8 mouse cellular contexts compared by ENCODE assay signal in the genomic region with DNA sequence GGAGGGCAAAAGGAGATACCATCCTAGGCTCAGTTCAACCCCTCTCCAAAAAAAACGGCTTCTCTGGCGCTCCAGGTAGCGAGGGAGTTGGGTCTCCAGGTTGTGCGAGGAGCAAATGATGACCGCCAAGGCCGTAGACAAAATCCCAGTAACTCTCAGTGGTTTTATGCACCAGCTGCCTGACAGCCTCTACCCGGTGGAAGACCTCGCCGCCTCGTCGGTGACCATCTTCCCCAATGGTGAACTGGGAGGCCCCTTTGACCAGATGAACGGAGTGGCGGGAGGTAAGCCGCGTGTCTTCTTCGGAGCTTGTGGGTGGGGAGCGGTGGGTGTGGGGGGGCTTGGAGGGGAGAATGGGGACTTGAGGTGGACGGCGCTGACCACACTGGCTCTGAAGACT. TPM values are rescaled to one million over a fixed set of nuclear protein-coding genes. Genes with fewer than 3 reads are reported as not detected.
A peak's percentile ranks its signal among the peaks of the same experiment; 100 is the strongest.
DNase-seq lines count a peak whose midpoint lies in the region; ATAC-seq lines count a peak whose summit lies in the region.

No protein-coding gene starts in this region.

- H3K4me2 ChIP-seq in kidney, embryonic 15.5 days, result peak overlapping the region; percentile 98
- peak overlapping the region; percentile 98 for H3K4me2 ChIP-seq in heart, embryonic 14.5 days (ENCODE audit: low read length)
- peak overlapping the region; percentile 99 for H3K4me2 ChIP-seq in liver, embryonic 11.5 days
- peak overlapping the region; percentile 94 for H3K4me2 ChIP-seq in stomach, embryonic 14.5 days (replicated peaks; ENCODE audit: low read depth, low read length)

- no peak for ATAC-seq in kidney, embryonic 15.5 days (replicated peaks; ENCODE audit: low FRiP score)
- no peak for ATAC-seq in heart, embryonic 14.5 days (ENCODE audit: insufficient number of reproducible peaks, insufficient read depth, low FRiP score, low read depth)
- no peak for ATAC-seq in liver, embryonic 11.5 days (replicated peaks; ENCODE audit: low FRiP score)
- no peak for ATAC-seq in stomach, embryonic 14.5 days (ENCODE audit: insufficient number of reproducible peaks, insufficient read depth, low FRiP score, low read depth)
- ATAC-seq in inflammation-experienced regulatory T-cells, adult 6 months, result no peak

- H3K27me3 ChIP-seq in kidney, embryonic 15.5 days, result peaks cover 79% of the 10 kb centered on the region
- peaks cover 75% of the 10 kb centered on the region for H3K27me3 ChIP-seq in heart, embryonic 14.5 days (ENCODE audit: control insufficient read depth, insufficient read depth, low read length)
- H3K27me3 ChIP-seq in liver, embryonic 11.5 days (replicated peaks; ENCODE audit: control insufficient read depth, insufficient read depth, low read length), result peaks cover 75% of the 10 kb centered on the region
- peaks cover 41% of the 10 kb centered on the region for H3K27me3 ChIP-seq in stomach, embryonic 14.5 days (ENCODE audit: control insufficient read depth, insufficient read depth, low read length)

- H3K27ac ChIP-seq in kidney, embryonic 15.5 days, result no peak overlapping the region
- no peak overlapping the region for H3K27ac ChIP-seq in heart, embryonic 14.5 days (replicated peaks in 1 of 2; ENCODE audit: control insufficient read depth in 1 of 2, insufficient read depth in 1 of 2, low read depth in 2 of 2, low read length in 2 of 2)
- H3K27ac ChIP-seq in liver, embryonic 11.5 days (ENCODE audit: low read depth, low read length), result no peak overlapping the region
- H3K27ac ChIP-seq in stomach, embryonic 14.5 days (ENCODE audit: low read length), result no peak overlapping the region

- WGBS in kidney, embryonic 15.5 days, result 2% methylated on average over 19 of the region's 19 CpGs
- 1% methylated on average over 19 of the region's 19 CpGs for WGBS in heart, embryonic 14.5 days
- WGBS in liver, embryonic 11.5 days, result 2% methylated on average over 19 of the region's 19 CpGs
- under 1% methylated on average over 19 of the region's 19 CpGs for WGBS in stomach, embryonic 14.5 days

- no peak overlapping the region for H3K9ac ChIP-seq in kidney, embryonic 15.5 days
- H3K9ac ChIP-seq in heart, embryonic 14.5 days (ENCODE audit: low read length), result peak overlapping the region; percentile 69
- no peak overlapping the region for H3K9ac ChIP-seq in liver, embryonic 11.5 days (ENCODE audit: low read depth, low read length)
- H3K9ac ChIP-seq in stomach, embryonic 14.5 days (replicated peaks; ENCODE audit: low read depth, low read length), result no peak overlapping the region

- H3K4me3 ChIP-seq in kidney, embryonic 15.5 days (replicated peaks), result peak overlapping the region; percentile 65
- H3K4me3 ChIP-seq in heart, embryonic 14.5 days (ENCODE audit: control insufficient read depth in 1 of 2, insufficient read depth in 1 of 2, low read depth in 1 of 2, low read length in 2 of 2), result peak overlapping the region; percentile 71
- H3K4me3 ChIP-seq in liver, embryonic 11.5 days (ENCODE audit: low read depth, low read length), result peak overlapping the region; percentile 71
- H3K4me3 ChIP-seq in stomach, embryonic 14.5 days (ENCODE audit: low read depth, low read length), result peak overlapping the region; percentile 47

- H3K36me3 ChIP-seq in kidney, embryonic 15.5 days, result no peaks in the 10 kb centered on the region
- no peaks in the 10 kb centered on the region for H3K36me3 ChIP-seq in heart, embryonic 14.5 days (ENCODE audit: control insufficient read depth, insufficient read depth, low read length)
- H3K36me3 ChIP-seq in liver, embryonic 11.5 days (ENCODE audit: control insufficient read depth, insufficient read depth, low read length), result no peaks in the 10 kb centered on the region
- H3K36me3 ChIP-seq in stomach, embryonic 14.5 days (ENCODE audit: control insufficient read depth, insufficient read depth, low read length), result no peaks in the 10 kb centered on the region

- DNase-seq in kidney, postnatal 14 days, result no peak
- DNase-seq in T-cell, adult 2 months (ENCODE audit: low spot score), result peak; percentile 7
- DNase-seq in liver, embryonic 11.5 days (ENCODE audit: low spot score), result no peak
- DNase-seq in ovary, postnatal 10 days (ENCODE audit: low spot score), result no peak

- H3K9me3 ChIP-seq in kidney, embryonic 15.5 days (replicated peaks), result no peaks in the 10 kb centered on the region
- H3K9me3 ChIP-seq in heart, embryonic 14.5 days (ENCODE audit: control insufficient read depth, low read length), result no peaks in the 10 kb centered on the region
- H3K9me3 ChIP-seq in liver, embryonic 11.5 days (ENCODE audit: control insufficient read depth, low read length), result no peaks in the 10 kb centered on the region
- H3K9me3 ChIP-seq in stomach, embryonic 14.5 days (ENCODE audit: control insufficient read depth, low read depth, low read length), result no peaks in the 10 kb centered on the region

- peaks cover 52% of the 10 kb centered on the region for H3K4me1 ChIP-seq in kidney, embryonic 15.5 days
- peaks cover 7 to 34% of the 10 kb centered on the region in 2 experiments; a peak in 3 of 4 replicates for H3K4me1 ChIP-seq in heart, embryonic 14.5 days (ENCODE audit: control insufficient read depth in 2 of 2, insufficient read depth in 2 of 2, low read length in 2 of 2)
- peaks cover 14% of the 10 kb centered on the region for H3K4me1 ChIP-seq in liver, embryonic 11.5 days (replicated peaks; ENCODE audit: control insufficient read depth, insufficient read depth, low read length)
- H3K4me1 ChIP-seq in stomach, embryonic 14.5 days (ENCODE audit: control insufficient read depth, insufficient read depth, low read length), result peaks cover 9% of the 10 kb centered on the region; the same call in 1 of the 2 replicates

RNA-seq across cellular contexts. Expression of a gene that starts 2.8 kb away (rescaled TPM):
- 0.52 and 1.1 TPM in 2 replicates for polyA plus RNA-seq in kidney, embryonic 15.5 days (2015; fragmentation: Nextera tagmentation; extraction: Ambion mirVana)
- 0.80 and 0.93 TPM in 2 replicates for polyA plus RNA-seq in heart, embryonic 14.5 days (2014; fragmentation: Nextera tagmentation; extraction: Ambion mirVana)
- polyA plus RNA-seq in liver, embryonic 11.5 days (2014; fragmentation: Nextera tagmentation; extraction: Ambion mirVana), result 0.08 and 0.22 TPM in 2 replicates
- 0.22 and 0.33 TPM in 2 replicates for polyA plus RNA-seq in stomach, embryonic 14.5 days (2014; fragmentation: Nextera tagmentation; extraction: Ambion mirVana)
- polyA plus RNA-seq in inflammation-experienced regulatory T-cells, adult 6 months (2017; shearing (Covaris generic)), result 10 to 100 TPM; 68.5 to 69.3 (median 68.8) TPM

RNA-seq across cellular contexts. Expression of a gene that starts 10.6 kb away (rescaled TPM):
- 70.1 and 72.4 TPM in 2 replicates for polyA plus RNA-seq in kidney, embryonic 15.5 days (2015; fragmentation: Nextera tagmentation; extraction: Ambion mirVana)
- polyA plus RNA-seq in heart, embryonic 14.5 days (2014; fragmentation: Nextera tagmentation; extraction: Ambion mirVana), result 45.2 and 48.5 TPM in 2 replicates
- polyA plus RNA-seq in liver, embryonic 11.5 days (2014; fragmentation: Nextera tagmentation; extraction: Ambion mirVana), result 40.6 and 43.9 TPM in 2 replicates
- polyA plus RNA-seq in stomach, embryonic 14.5 days (2014; fragmentation: Nextera tagmentation; extraction: Ambion mirVana), result 67.0 and 70.7 TPM in 2 replicates
- polyA plus RNA-seq in inflammation-experienced regulatory T-cells, adult 6 months (2017; shearing (Covaris generic)), result 10 to 100 TPM; 40.3 to 50.4 (median 42.4) TPM

Comparison
In these comparisons a context has a peak if more than half of its experiments do, and no peak if none do; other contexts are left out.
1. RNA of a gene that starts 2.8 kb away (polyA plus RNA-seq): 68.5 to 69.3 TPM in inflammation-experienced regulatory T-cells, adult 6 months; 0.80 to 0.93 TPM in heart, embryonic 14.5 days, 0.52 to 1.1 TPM in kidney, embryonic 15.5 days, 0.22 to 0.33 TPM in stomach, embryonic 14.5 days and 0.08 to 0.22 TPM in liver, embryonic 11.5 days; every median in the first group is over 10 times any median in the second.
2. Peak in every context shown above with its lines, with median percentiles within 50 percentile points of each other: H3K4me2 ChIP-seq and H3K4me3 ChIP-seq.